Mouse (Mus musculus) cerebellum, postnatal 10 days (tissue): ENCODE measurements around the gene Auts2.

Source experiments
- DNase-seq, 2 experiments: peaks; one replicate each; pipeline ENCODE4 v3.0.0; 2021; ENCODE audit warnings: mixed read lengths in 2 of 2

The Auts2 gene

GRCm38 (mm10) chr5:131547926-131548325 lies 995.2 kb downstream of the Auts2 start:
- DNase-seq, result peak; percentile 63 to 83

DNA sequence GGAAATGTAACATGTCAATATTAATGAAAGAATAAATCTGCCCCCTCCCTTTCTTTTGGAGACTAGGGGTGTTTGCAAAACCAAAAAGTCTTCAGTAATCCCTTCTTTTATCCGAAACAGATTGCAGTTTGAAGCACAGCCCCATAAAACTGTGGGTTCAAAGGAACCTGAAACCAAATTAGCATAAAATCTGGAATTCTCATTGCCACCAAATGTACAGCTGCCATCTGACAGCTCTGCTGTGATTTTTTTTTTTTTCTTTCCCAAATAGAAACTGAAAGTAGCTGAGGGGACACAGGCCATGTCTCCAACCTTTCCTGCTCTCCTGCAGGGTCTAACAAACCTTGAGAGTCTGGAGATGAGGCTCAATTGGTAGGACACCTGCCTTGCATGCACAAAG lies 996.7 kb downstream of the Auts2 start:
- no peak for DNase-seq

DNA sequence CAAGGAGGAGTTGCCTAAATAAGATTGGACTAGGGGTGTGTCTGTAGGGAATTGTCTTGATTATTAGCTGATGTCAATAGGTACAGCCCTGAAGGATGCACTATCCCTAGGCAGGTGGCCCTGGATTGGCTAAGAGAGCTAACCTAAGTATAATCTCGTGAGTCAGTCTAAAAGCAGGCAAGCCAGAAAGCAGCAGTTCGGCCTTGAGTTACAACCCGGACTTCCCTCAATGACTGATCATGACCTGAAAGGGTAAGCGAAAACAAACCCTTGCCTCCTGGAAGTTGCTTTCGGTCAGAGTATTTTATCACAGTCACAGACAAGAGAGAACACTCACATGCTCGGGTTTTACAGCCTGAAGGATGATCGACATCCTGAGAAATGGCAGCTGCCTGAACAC lies 998.8 kb downstream of the Auts2 start:
- no peak for DNase-seq

DNA sequence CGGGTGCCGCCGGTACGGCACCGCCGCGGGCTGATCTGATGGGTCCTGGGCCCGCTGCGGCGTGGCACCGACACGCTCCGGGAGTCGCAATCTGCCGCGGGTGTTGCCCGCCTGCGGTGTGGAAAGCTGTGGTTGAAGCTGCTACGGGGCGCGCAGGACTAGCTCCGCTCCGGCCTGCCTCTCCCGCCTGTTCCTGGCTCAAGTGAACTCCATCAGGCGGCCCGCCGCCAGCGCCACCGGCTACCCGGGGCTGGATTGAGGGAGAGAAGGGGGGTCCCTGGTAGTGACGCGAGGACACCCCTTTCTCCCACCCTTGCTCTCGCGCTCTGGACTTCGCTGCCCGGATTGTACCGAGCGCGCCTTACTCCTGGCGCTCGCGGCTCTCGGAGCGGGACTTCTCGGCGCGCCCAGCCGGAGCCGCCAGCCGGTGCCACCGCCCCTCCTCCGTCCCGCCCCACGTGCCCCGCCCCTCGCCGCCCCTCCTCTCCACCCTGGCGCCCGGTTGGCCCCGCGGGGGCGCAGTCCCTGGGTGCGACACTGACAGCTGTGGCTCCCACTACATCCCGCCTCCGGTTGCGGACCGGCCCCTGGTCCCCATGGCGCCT lies 1004.7 kb downstream of the Auts2 start:
- peak; percentile 73 to 86 for DNase-seq

GRCm38 (mm10) chr5:131537831-131538310 lies 1005.3 kb downstream of the Auts2 start:
- peak; percentile 69 to 77 for DNase-seq

DNA sequence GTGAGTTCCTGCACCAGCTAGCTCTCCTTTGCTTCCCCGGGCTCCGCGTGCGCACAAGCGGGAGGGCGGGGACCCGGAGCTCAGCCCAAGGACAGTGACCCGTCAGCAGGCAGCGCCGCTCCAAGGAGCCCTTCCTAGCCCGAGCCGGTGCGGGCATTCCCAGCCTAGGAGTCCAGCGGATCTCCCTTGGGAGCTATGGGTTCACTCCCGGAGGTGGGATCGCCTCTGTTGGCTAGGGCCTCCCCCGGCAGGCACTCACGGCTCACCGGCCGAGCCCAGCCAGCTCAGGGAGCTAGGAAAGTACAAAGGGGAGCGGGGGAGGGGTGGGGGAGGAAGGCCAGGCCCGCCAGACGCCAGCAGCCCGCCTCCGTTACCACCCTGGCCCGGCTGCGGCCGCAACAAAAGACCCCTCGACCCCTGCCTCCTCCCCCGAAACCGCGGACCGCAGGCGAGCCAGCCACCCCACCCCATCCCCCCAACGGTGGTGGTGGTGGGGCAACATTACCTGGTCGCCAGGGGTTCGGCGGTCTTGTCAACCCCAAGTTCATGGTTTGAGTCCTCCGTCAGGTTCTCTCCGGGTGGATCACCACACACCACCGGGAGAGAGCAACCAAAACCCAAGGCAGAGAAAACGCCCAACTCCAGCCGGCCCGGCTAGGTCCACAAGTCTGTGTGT lies 1005.9 kb downstream of the Auts2 start:
- peak; percentile 71 to 73 for DNase-seq

DNA sequence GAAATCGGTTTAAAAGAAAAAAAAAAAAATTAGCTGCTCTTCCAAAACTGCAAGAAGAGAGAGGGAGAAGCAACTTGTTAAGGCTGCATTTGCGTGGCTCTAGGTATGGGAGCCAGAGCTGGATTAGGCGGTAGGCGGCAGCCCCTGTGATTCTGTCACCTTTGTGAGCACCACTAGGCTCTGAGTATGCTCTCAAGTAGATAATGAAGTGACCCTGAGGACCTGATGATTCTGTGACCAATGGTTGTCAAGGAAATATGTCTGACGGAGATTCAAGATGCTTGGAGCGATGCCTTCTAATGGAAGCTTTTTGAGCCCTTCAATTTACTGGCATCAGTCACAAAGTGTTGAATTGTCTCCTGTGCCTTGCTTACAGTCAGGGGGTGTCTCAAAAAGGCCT lies 1007.4 kb downstream of the Auts2 start:
- DNase-seq, result peak; percentile 31 to 36

DNA sequence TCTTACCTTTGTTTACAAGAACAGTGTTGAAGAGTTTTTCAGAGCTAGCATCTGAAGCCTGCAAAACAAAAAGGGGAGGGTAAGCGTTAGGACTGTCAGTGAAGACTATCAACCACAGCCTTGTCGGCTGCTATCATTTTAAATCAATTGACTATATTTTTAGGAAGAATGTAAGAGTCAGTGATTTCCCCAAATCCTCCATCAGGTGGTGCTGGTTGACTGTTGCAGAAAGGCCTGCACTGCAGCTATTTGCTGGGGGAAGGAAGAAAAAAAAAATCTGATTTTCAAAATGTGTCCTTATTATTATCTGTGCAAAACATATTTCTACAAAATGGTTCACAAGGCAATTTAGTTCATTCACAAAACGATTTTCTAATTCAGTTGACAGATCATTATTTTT lies 1009.3 kb downstream of the Auts2 start:
- peak; percentile 82 to 84 for DNase-seq

- no peak for DNase-seq
Measured at GRCm38 (mm10) chr5:131531744-131532552, 1011.2 kb downstream of the Auts2 start.

DNA sequence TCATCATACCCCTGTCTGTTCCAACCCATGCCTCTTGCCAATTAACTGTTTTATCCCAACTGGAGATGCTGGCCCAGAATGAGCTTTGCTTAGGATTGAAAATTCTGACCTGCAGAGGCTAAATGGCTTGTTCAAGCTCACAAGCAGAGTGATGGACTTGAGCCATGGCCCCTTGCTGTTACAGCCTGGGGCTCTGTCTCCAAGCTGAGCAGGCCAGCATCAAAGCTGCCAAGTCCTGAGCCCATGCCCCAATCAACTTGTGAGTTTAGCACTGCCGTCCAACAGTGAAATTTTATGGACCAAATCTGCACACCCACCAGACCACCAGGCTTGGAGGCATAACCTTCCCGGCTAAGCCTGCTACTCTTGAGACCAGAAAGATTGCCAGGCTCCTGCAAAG lies 1012.3 kb downstream of the Auts2 start:
- DNase-seq, result peak; percentile 86 to 97

- DNase-seq, result no peak
Measured at GRCm38 (mm10) chr5:131526666-131527065, 1016.5 kb downstream of the Auts2 start.

- no peak for DNase-seq
Measured at GRCm38 (mm10) chr5:131524900-131525465, 1018.2 kb downstream of the Auts2 start.

DNA sequence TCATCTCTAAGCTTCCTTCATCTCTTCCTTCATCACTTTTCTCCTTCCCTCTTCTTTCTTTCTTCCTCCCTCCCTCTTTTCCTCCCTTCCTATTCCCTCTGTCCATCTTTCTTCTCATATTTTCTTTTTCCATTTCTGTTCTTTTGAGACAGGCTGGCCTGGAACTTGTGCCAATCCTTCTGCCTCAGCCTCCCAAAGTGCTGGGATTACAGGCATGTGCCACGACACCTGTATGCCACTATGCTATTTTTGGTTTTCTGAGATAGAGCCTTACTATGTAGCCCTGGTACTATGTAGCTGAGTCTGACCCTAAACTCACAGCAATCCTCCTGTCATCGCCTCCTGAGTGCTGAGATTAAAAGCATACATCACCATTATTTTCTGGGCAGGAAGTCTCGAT lies 1023.6 kb downstream of the Auts2 start:
- no peak for DNase-seq

DNA sequence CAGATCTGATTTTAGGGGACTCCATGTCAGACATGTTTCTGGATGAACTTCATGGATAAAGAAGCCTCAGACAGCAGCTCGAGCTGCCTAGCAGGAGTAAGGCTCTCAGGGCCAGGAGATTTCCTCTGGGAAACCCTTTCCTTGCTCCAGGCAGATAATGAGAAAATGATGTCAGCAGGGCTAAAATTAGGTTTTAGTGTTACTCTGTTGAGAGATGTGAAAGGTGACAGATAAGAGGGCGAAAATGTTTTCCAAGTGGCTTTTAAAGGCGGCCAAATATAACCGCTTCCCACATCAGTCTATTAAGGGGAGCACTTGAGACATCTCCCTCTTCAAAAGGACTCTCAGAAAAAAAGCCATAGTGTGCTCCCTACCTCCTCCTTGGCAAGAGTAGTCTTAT lies 1025.5 kb downstream of the Auts2 start:
- DNase-seq, result no peak

DNA sequence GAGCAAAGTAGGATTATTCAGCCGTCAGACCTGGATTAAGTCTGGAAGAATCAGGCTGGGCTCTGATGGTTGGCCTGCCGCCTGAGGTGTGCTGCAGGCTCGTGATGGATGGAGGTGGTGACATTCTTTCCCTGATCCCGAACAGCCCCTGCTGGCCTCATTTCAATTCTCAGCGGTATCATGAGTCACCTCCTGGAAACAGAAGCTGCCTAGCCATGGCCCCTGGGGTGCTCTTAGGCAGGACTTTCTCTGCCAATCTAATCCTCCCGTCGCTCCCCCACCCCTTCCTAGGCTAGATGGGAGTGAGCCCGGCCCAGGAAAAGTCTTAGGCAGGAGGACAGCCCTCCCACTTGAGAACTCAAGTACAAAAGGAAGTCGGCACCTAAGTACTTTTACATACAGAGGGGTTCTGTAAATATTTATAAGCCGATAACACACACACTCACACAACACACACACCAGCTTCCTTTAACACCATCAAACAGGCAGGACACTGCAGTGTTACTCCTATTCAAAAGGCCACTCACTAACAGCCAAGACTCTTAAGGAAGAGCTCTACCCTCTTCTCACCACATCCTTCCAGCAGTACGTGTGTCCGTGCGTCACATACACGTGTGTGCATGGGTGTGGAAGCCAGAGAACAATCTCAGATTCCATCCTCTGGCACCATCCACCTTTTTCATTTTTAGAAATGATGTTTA lies 1027.3 kb downstream of the Auts2 start:
- peak; percentile 78 to 85 for DNase-seq

DNA sequence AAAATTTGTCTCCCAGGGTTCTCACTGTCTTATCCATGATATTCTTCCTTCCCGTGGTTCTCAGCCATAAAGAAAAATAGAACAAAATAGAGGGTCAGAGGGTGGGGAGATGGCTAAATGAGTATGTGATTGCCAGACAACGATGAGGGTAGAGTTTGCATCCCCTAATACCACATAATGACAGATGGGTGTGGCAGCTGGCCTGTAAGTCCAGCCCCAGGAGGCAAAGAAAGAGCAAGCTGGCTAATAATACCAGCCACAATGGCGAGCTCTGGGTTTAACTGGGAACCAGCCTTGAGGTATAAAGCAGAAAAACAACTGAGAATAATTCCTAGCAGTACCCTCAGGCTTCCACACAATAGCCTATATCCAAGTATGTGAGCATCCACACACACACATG lies 1029.4 kb downstream of the Auts2 start:
- DNase-seq, result peak; percentile 53 to 64

GRCm38 (mm10) chr5:131512617-131513016 lies 1030.5 kb downstream of the Auts2 start:
- no peak for DNase-seq

- DNase-seq, result no peak
Measured at GRCm38 (mm10) chr5:131510659-131511058, 1032.5 kb downstream of the Auts2 start.

GRCm38 (mm10) chr5:131509315-131509714 lies 1033.8 kb downstream of the Auts2 start:
- DNase-seq, result no peak

DNA sequence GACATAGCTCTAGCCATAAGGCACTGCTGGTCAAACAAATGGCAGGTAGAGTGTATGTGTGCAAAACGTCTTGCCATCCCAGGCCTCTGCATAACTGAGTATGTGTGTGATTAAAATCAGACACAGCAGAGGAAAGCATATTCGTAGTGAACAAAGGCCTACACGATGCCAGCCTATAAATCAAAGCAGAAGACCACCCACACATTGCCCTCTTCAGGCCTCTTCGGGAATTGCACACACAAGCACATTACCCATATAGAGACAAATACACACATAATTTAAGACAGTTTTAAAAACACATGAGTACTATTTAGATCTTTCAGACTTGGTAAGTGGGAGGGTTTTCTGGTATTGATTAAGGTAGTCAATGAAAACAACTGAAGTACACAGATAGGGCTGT lies 1044.3 kb downstream of the Auts2 start:
- no peak for DNase-seq

DNA sequence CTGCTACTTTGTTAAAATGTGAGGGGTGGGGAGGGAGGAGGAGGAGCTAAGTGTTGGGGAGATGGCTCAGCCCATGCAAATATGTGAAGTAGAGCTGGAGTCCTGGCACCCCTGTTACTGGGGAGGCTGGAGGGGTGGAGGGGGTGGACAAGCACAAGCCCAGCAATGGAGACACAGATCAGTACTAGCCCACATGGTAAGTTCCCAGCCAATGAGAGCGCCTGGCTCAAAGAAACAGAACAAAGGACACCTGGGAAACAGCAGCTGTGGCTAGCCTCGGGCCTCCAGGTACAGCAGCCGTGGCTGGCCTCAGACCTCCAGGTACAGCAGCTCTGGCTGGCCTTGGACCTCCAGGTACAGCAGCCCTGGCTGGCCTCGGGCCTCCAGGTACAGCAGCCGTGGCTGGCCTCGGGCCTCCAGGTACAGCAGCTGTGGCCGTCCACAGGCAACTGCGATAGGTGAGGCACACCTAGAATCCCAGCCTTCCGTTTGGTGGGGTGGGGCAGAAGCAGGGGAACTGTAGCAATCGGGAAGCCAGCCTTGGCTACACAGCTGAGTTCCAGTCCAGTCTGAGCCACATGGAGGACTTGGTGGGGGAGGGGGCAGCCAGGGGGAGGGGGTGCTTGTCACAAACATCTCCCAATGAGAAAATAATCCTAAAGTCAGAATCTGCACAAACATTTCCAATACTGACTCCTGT lies 1046.5 kb downstream of the Auts2 start:
- DNase-seq, result no peak

DNA sequence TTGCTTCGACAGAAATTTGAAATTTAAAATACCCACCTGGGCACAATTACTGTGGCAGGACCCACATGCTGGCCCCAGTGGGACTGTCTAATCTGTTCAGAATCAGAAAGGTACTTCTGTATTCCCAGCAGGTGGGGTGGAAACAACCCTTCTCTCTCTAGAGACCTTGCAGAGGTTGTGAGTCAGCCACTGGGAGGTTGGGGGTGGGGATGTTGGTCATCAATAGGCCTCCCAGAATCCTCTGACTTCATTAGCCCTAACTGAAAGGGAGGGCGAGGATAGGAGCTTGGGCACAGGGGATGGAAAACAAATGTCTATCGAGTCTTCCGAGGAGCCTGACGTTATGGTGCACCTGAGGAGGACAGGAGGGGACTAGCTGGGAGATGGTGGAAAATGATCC lies 1048.6 kb downstream of the Auts2 start:
- no peak for DNase-seq
